Mouse (Mus musculus) T-cell, adult 66 days (primary cell): ENCODE results near the gene Tmem110. TPM values are rescaled to one million over a fixed set of nuclear protein-coding genes. Genes with fewer than 3 reads are reported as not detected.

ENCODE experiments used
- total RNA-seq, 2 experiments: library from RNA; stranded (reverse); gene quantifications; 3 replicates in 1 of 2; 4 replicates in 1 of 2; pipeline ENCODE4 v1.2.4; 2023

The Tmem110 gene
- total RNA-seq: 10 to 100 TPM; 16.1 to 16.2 TPM

GRCm38 (mm10) chr14:30825476-30826131, at the start of gene Tmem110:
Gene Tmem110 (plus strand): TSS chr14:30825590.

DNA sequence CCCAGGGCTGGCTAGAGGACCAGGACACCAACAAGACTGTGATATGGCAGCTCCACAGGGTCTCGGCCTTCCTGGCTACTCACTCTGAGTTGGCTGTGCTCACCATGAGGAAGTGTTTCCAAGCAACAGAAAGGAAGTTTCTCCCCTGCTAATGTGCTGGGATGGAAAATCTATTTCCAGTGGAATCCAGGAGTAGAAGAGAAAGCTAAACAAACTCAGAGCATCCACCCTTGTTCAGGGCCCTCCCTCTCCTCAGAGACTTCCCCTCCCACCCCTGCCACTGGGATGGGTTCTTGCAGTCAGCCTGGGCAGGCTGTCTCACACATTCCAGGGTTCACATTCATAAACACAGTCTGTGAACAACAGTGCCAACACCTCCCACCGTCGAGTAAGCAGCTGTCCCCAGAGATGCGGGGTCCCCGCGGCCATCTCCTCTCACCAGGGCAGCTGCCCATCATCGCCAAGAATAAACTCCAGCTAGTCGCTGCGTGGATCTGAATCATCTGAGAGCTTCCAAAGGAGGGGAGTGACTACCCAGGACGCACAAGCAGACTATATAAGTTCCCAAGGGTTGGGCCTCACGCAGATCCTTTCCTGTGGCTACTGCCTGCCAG, 53.7 kb downstream of the Tmem110 start, which contains the start of gene Mustn1:
Gene Mustn1 (plus strand): TSS at position 243 of the 614 bp plus-strand sequence.

GRCm38 (mm10) chr14:30886204-30886603, 60.8 kb downstream of the Tmem110 start, which contains the start of gene Itih4:
Gene Itih4 (plus strand): TSS chr14:30886476.

DNA sequence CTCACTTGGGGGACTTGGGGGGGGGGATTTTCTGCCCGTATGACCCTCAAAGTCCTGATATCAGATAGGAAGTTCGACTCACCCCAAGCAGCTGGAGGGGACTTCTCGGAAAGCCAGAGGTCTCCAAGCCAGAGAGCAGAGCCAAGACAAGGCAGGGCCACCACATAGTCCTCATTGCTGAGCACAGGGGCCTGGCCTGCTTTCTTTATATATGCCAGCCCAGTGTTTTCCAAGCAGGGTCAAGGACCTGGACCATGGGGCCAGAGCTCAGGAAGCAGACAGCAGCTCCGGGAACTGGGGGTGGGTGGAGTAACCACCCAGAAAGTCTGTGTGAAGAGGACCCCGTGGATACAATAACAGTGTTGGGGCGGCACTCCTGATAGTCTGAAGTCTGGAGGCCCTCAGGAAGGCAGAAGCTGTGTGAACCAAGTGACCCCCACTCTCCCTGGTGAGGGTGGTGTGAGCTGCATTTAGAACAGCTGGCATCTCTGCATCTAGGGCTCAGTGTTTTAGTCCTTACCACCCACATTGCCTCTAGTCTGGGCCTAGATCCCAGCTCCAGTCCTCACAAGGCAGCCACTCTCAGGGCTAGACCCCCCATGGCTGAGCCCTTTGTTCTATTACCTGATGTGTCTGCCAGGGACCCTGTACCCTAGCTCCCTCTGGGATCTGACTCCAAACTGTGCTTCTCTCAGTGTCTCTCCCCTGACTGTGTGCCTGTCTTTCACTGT, 98.2 kb downstream of the Tmem110 start, which contains the start of gene Itih3:
Gene Itih3 (minus strand): TSS at position 386 of the 731 bp plus-strand sequence.

Other genes with a start within 250 kb of the Tmem110 start
- gene Prkcd, start 199.4 kb upstream of the Tmem110 start, total RNA-seq: 100 to 1,000 TPM; 106 TPM
- 10 to 100 TPM; 14.4 to 18.9 TPM for gene Rft1, start 171.2 kb upstream of the Tmem110 start, total RNA-seq
- gene Sfmbt1, start 110.7 kb upstream of the Tmem110 start, total RNA-seq: 10 to 100 TPM; 12.5 to 14.1 TPM
- 1 to 10 TPM; 3.0 to 4.4 TPM for gene Mustn1, start 53.6 kb downstream of the Tmem110 start, total RNA-seq
- gene Itih4, start 60.9 kb downstream of the Tmem110 start, total RNA-seq: under 1 TPM in 1 of 2 experiments, not detected in 1; 0.41 TPM
- not detected for gene Itih3, start 98.2 kb downstream of the Tmem110 start, total RNA-seq
- not detected for gene Itih1, start 117.7 kb downstream of the Tmem110 start, total RNA-seq
- 1 to 10 TPM; 4.5 to 4.9 TPM for gene Nek4, start 125.8 kb downstream of the Tmem110 start, total RNA-seq
- gene Glt8d1, start 175.8 kb downstream of the Tmem110 start, total RNA-seq: 10 to 100 TPM in 1 of 2 experiments, 1 to 10 TPM in 1; 8.8 to 13.1 TPM
- 100 to 1,000 TPM in 1 of 2 experiments, 10 to 100 TPM in 1; 98.0 to 122 TPM for gene Spcs1, start 176.1 kb downstream of the Tmem110 start, total RNA-seq
- 10 to 100 TPM; 79.8 to 85.7 TPM for gene Pbrm1, start 193.5 kb downstream of the Tmem110 start, total RNA-seq
- gene Gnl3, start 193.6 kb downstream of the Tmem110 start, total RNA-seq: 100 to 1,000 TPM; 279 to 306 TPM